Mouse (Mus musculus): ENCODE measurements at regions not wholly inside any gene's neighbourhood (a gene's known extent, or its start where the extent isn't known, plus 50 kb on each side); places are given as distances from the start of the nearest gene placed in this dataset.

GRCm38 (mm10) chr1:143060698-143061576 is 579.5 kb upstream of the B3galt2 start:
- H3K36me3 ChIP-seq (replicated peaks; ENCODE audit: insufficient read depth, low read length) = no peaks in the 10 kb centered on the region
- H3K9ac ChIP-seq (replicated peaks) = no peak overlapping the region
- no peaks in the 10 kb centered on the region for H3K27me3 ChIP-seq (ENCODE audit: insufficient read depth, low read length)
- DNase-seq = no peak
- no peaks in the 10 kb centered on the region for H3K9me3 ChIP-seq (ENCODE audit: low read length)
- TF ChIP-seq CTCF (IDR thresholded peaks at IDR 0.05; ENCODE audit: low read depth) = no peak
- no peak for TF ChIP-seq EP300 (IDR thresholded peaks at IDR 0.05; ENCODE audit: low read depth)
- no peak for ATAC-seq
- H3K27ac ChIP-seq (ENCODE audit: low read depth) = no peak overlapping the region
- H3K4me3 ChIP-seq (ENCODE audit: low read depth, low read length) = no peak overlapping the region
- no peak overlapping the region for H3K4me2 ChIP-seq (ENCODE audit: low read depth, low read length)
- no peaks in the 10 kb centered on the region for H3K4me1 ChIP-seq (ENCODE audit: insufficient read depth)
- WGBS (ENCODE audit: insufficient replicate concordance) = 69% methylated on average over 4 of the region's 4 CpGs

GRCm38 (mm10) chr1:143065493-143065892 is 575.0 kb upstream of the B3galt2 start:
- H3K9ac ChIP-seq (replicated peaks) = no peak overlapping the region
- H3K4me1 ChIP-seq (ENCODE audit: insufficient read depth) = no peaks in the 10 kb centered on the region
- no peaks in the 10 kb centered on the region for H3K27me3 ChIP-seq (ENCODE audit: insufficient read depth, low read length)
- no peaks in the 10 kb centered on the region for H3K9me3 ChIP-seq (ENCODE audit: low read length)
- no peak overlapping the region for H3K27ac ChIP-seq (ENCODE audit: low read depth)
- DNase-seq (no peak), ATAC-seq (no peak)
- H3K36me3 ChIP-seq (replicated peaks; ENCODE audit: insufficient read depth, low read length) = no peaks in the 10 kb centered on the region
- H3K4me3 ChIP-seq (ENCODE audit: low read depth, low read length) = no peak overlapping the region
- TF ChIP-seq CTCF (IDR thresholded peaks at IDR 0.05; ENCODE audit: low read depth) = no peak
- TF ChIP-seq EP300 (IDR thresholded peaks at IDR 0.05; ENCODE audit: low read depth) = no peak
- H3K4me2 ChIP-seq (ENCODE audit: low read depth, low read length) = no peak overlapping the region

GRCm38 (mm10) chr1:143071781-143072382 is 568.6 kb upstream of the B3galt2 start:
- H3K4me2 ChIP-seq (ENCODE audit: low read depth, low read length) = no peak overlapping the region
- no peaks in the 10 kb centered on the region for H3K27me3 ChIP-seq (ENCODE audit: insufficient read depth, low read length)
- H3K4me1 ChIP-seq (ENCODE audit: insufficient read depth) = no peaks in the 10 kb centered on the region
- TF ChIP-seq CTCF (IDR thresholded peaks at IDR 0.05; ENCODE audit: low read depth) (no peak), EP300 (IDR thresholded peaks at IDR 0.05; ENCODE audit: low read depth) (no peak)
- WGBS (ENCODE audit: insufficient replicate concordance) = 75% methylated on average over 3 of the region's 3 CpGs
- H3K9me3 ChIP-seq (ENCODE audit: low read length) = no peaks in the 10 kb centered on the region
- H3K4me3 ChIP-seq (ENCODE audit: low read depth, low read length) = no peak overlapping the region
- no peak for ATAC-seq
- H3K9ac ChIP-seq (replicated peaks) = no peak overlapping the region
- no peak overlapping the region for H3K27ac ChIP-seq (ENCODE audit: low read depth)
- DNase-seq = no peak
- H3K36me3 ChIP-seq (replicated peaks; ENCODE audit: insufficient read depth, low read length) = no peaks in the 10 kb centered on the region

DNA sequence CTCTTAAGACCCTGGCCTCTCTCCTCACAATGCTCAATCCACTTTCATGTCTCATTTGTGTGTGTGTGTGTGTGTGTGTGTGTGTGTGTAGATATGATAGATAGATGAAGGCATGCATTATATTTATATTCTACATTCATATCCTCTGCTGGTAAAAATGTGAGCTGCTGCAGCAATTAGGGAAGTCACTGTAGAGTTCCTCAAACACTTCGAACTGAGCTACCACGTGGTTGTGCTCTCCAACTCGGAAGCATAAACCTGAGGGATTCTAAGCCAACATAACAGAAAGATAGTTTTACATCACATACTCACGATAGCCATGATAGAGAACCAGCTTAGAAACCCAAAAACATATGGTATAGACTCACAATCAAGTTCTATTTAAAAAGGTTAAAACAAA is 565.5 kb upstream of the B3galt2 start:
- H3K4me1 ChIP-seq (ENCODE audit: insufficient read depth) = no peaks in the 10 kb centered on the region
- H3K4me3 ChIP-seq (ENCODE audit: low read depth, low read length) = no peak overlapping the region
- H3K27ac ChIP-seq (ENCODE audit: low read depth) = no peak overlapping the region
- TF ChIP-seq CTCF (IDR thresholded peaks at IDR 0.05; ENCODE audit: low read depth) = no peak
- TF ChIP-seq EP300 (IDR thresholded peaks at IDR 0.05; ENCODE audit: low read depth) = no peak
- H3K9ac ChIP-seq (replicated peaks) = no peak overlapping the region
- H3K9me3 ChIP-seq (ENCODE audit: low read length) = no peaks in the 10 kb centered on the region
- DNase-seq (no peak), ATAC-seq (no peak)
- H3K4me2 ChIP-seq (ENCODE audit: low read depth, low read length) = no peak overlapping the region
- no peaks in the 10 kb centered on the region for H3K36me3 ChIP-seq (replicated peaks; ENCODE audit: insufficient read depth, low read length)
- 40% methylated on average over 4 of the region's 4 CpGs for WGBS (ENCODE audit: insufficient replicate concordance)
- no peaks in the 10 kb centered on the region for H3K27me3 ChIP-seq (ENCODE audit: insufficient read depth, low read length)

DNA sequence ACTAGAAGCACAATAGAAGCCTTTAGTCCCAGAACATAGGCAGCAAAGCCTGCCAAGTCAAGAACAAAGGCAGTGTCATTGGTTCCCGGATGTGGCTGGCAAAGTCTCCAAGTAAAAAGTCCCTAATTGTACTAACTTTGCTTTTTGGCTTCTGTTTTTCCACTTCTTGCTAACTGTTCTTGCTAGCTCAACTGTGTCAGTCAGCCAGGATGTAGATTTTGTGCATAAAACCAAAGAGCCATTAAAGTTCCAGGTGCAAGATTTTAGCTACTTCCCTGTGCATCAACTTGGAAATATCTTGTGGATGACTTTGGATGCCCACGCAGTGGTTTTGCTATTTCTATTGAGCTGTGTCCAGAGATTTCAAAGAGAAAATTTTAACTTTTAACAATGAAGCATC is 560.0 kb upstream of the B3galt2 start:
- Histone ChIP-seq H3K9ac (replicated peaks) (no peak overlapping the region), H3K4me2 (ENCODE audit: low read depth, low read length) (no peak overlapping the region), H3K4me1 (ENCODE audit: insufficient read depth) (no peaks in the 10 kb centered on the region), H3K4me3 (ENCODE audit: low read depth, low read length) (no peak overlapping the region), H3K36me3 (replicated peaks; ENCODE audit: insufficient read depth, low read length) (no peaks in the 10 kb centered on the region), H3K27me3 (ENCODE audit: insufficient read depth, low read length) (no peaks in the 10 kb centered on the region), H3K9me3 (ENCODE audit: low read length) (no peaks in the 10 kb centered on the region), H3K27ac (ENCODE audit: low read depth) (no peak overlapping the region)
- TF ChIP-seq EP300 (IDR thresholded peaks at IDR 0.05; ENCODE audit: low read depth) (no peak), CTCF (IDR thresholded peaks at IDR 0.05; ENCODE audit: low read depth) (no peak)
- 85% methylated on average over 2 of the region's 2 CpGs for WGBS (ENCODE audit: insufficient replicate concordance)
- no peak for DNase-seq
- ATAC-seq = no peak

DNA sequence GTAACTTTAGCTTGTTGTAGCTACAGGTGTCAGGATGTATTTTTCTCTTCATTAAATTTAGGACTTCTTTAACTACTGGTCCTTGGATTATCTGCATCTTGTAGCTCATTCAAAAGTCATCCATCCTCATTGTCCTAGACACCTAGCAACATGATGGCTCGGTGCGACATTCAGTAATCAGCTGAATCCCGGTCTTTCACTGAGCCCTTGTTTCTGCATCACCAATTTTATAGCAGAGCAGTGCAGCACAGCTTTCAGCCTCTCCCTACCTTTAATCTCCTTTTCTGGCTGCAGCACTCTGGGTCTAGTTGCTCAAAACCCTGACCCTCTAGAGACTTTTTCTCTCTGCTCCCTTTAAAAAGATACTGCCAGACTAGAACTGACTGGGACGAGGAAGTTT is 543.6 kb upstream of the B3galt2 start:
- 78% methylated on average over 4 of the region's 4 CpGs for WGBS (ENCODE audit: insufficient replicate concordance)
- ATAC-seq (no peak), DNase-seq (no peak)
- no peaks in the 10 kb centered on the region for H3K27me3 ChIP-seq (ENCODE audit: insufficient read depth, low read length)
- no peak overlapping the region for H3K9ac ChIP-seq (replicated peaks)
- H3K36me3 ChIP-seq (replicated peaks; ENCODE audit: insufficient read depth, low read length) = no peaks in the 10 kb centered on the region
- H3K4me1 ChIP-seq (ENCODE audit: insufficient read depth) = no peaks in the 10 kb centered on the region
- H3K4me2 ChIP-seq (ENCODE audit: low read depth, low read length) = no peak overlapping the region
- H3K27ac ChIP-seq (ENCODE audit: low read depth) = no peak overlapping the region
- no peak overlapping the region for H3K4me3 ChIP-seq (ENCODE audit: low read depth, low read length)
- no peak for TF ChIP-seq EP300 (IDR thresholded peaks at IDR 0.05; ENCODE audit: low read depth)
- TF ChIP-seq CTCF (IDR thresholded peaks at IDR 0.05; ENCODE audit: low read depth) = no peak
- no peaks in the 10 kb centered on the region for H3K9me3 ChIP-seq (ENCODE audit: low read length)

Data from liver, postnatal 0 days (tissue).